Mouse (Mus musculus): ENCODE measurements around the gene Agr3. TPM values are rescaled to one million over a fixed set of nuclear protein-coding genes. Genes with fewer than 3 reads are reported as not detected.

Gene Agr3
- polyA plus RNA-seq, 1 experiment from 2014 or later, result not detected

- no peak for ATAC-seq
- 80% methylated on average over 3 of the region's 3 CpGs for WGBS
- H3K4me1 ChIP-seq (ENCODE audit: control insufficient read depth, insufficient read depth, low read length), result peaks cover 3% of the 10 kb centered on the region
Measured at GRCm38 (mm10) chr12:35975898-35976297, 50.5 kb downstream of the Agr3 start.

GRCm38 (mm10) chr12:35977633-35978246 lies 52.3 kb downstream of the Agr3 start:
- Histone ChIP-seq H3K36me3 (ENCODE audit: control insufficient read depth, insufficient read depth, low read length) (no peaks in the 10 kb centered on the region), H3K27me3 (ENCODE audit: control insufficient read depth, insufficient read depth, low read depth, low read length) (no peaks in the 10 kb centered on the region), H3K9ac (ENCODE audit: low read depth, low read length) (no peak overlapping the region), H3K4me2 (ENCODE audit: low read length) (no peak overlapping the region), H3K4me3 (ENCODE audit: low read depth, low read length) (no peak overlapping the region), H3K9me3 (replicated peaks; ENCODE audit: control insufficient read depth, low read length, poor library complexity, severe bottlenecking) (no peaks in the 10 kb centered on the region), H3K4me1 (ENCODE audit: control insufficient read depth, insufficient read depth, low read length) (peaks cover 11% of the 10 kb centered on the region), H3K27ac (ENCODE audit: low read length) (0 out of 2 replicates have a peak overlapping the region, but pooled peaks have one; percentile 26)
- ATAC-seq, result peak; percentile 67
- 19% methylated on average over 6 of the region's 6 CpGs for WGBS

More at GRCm38 (mm10) chr12:35975898-35976297, 50.5 kb downstream of the Agr3 start:
- H3K4me3 ChIP-seq (ENCODE audit: low read depth, low read length), result no peak overlapping the region
- no peak overlapping the region for H3K27ac ChIP-seq (ENCODE audit: low read length)
- H3K27me3 ChIP-seq (ENCODE audit: control insufficient read depth, insufficient read depth, low read depth, low read length), result no peaks in the 10 kb centered on the region
- no peak overlapping the region for H3K9ac ChIP-seq (ENCODE audit: low read depth, low read length)
- H3K4me2 ChIP-seq (ENCODE audit: low read length), result no peak overlapping the region
- H3K9me3 ChIP-seq (replicated peaks; ENCODE audit: control insufficient read depth, low read length, poor library complexity, severe bottlenecking), result no peaks in the 10 kb centered on the region
- no peaks in the 10 kb centered on the region for H3K36me3 ChIP-seq (ENCODE audit: control insufficient read depth, insufficient read depth, low read length)

GRCm38 (mm10) chr12:35979625-35980024 lies 54.2 kb downstream of the Agr3 start:
- Histone ChIP-seq H3K4me2 (ENCODE audit: low read length) (no peak overlapping the region), H3K4me1 (ENCODE audit: control insufficient read depth, insufficient read depth, low read length) (peaks cover 11% of the 10 kb centered on the region), H3K9me3 (replicated peaks; ENCODE audit: control insufficient read depth, low read length, poor library complexity, severe bottlenecking) (no peaks in the 10 kb centered on the region), H3K4me3 (ENCODE audit: low read depth, low read length) (no peak overlapping the region), H3K36me3 (ENCODE audit: control insufficient read depth, insufficient read depth, low read length) (no peaks in the 10 kb centered on the region), H3K27me3 (ENCODE audit: control insufficient read depth, insufficient read depth, low read depth, low read length) (no peaks in the 10 kb centered on the region), H3K27ac (ENCODE audit: low read length) (no peak overlapping the region), H3K9ac (ENCODE audit: low read depth, low read length) (no peak overlapping the region)
- ATAC-seq, result no peak
- WGBS, result 93% methylated on average over 5 of the region's 5 CpGs

- Histone ChIP-seq H3K4me2 (ENCODE audit: low read length) (peak overlapping the region; percentile 8; the same call in 1 of the 2 replicates), H3K9me3 (replicated peaks; ENCODE audit: control insufficient read depth, low read length, poor library complexity, severe bottlenecking) (no peaks in the 10 kb centered on the region), H3K27me3 (ENCODE audit: control insufficient read depth, insufficient read depth, low read depth, low read length) (no peaks in the 10 kb centered on the region), H3K9ac (ENCODE audit: low read depth, low read length) (no peak overlapping the region), H3K36me3 (ENCODE audit: control insufficient read depth, insufficient read depth, low read length) (no peaks in the 10 kb centered on the region), H3K27ac (ENCODE audit: low read length) (no peak overlapping the region), H3K4me1 (ENCODE audit: control insufficient read depth, insufficient read depth, low read length) (peaks cover 11% of the 10 kb centered on the region), H3K4me3 (ENCODE audit: low read depth, low read length) (no peak overlapping the region)
- ATAC-seq, result peak; percentile 92
- WGBS, result 28% methylated on average over 6 of the region's 6 CpGs
Measured at GRCm38 (mm10) chr12:35981732-35982360, 56.4 kb downstream of the Agr3 start.

- Histone ChIP-seq H3K27ac (ENCODE audit: low read length) (no peak overlapping the region), H3K4me1 (ENCODE audit: control insufficient read depth, insufficient read depth, low read length) (peaks cover 7% of the 10 kb centered on the region), H3K4me3 (ENCODE audit: low read depth, low read length) (no peak overlapping the region), H3K4me2 (ENCODE audit: low read length) (no peak overlapping the region), H3K27me3 (ENCODE audit: control insufficient read depth, insufficient read depth, low read depth, low read length) (no peaks in the 10 kb centered on the region), H3K9ac (ENCODE audit: low read depth, low read length) (no peak overlapping the region), H3K9me3 (replicated peaks; ENCODE audit: control insufficient read depth, low read length, poor library complexity, severe bottlenecking) (no peaks in the 10 kb centered on the region), H3K36me3 (ENCODE audit: control insufficient read depth, insufficient read depth, low read length) (no peaks in the 10 kb centered on the region)
- 95% methylated on average over 9 of the region's 9 CpGs for WGBS
- no peak for ATAC-seq
Measured at GRCm38 (mm10) chr12:35983472-35983871, 58.1 kb downstream of the Agr3 start.

- Histone ChIP-seq H3K4me1 (ENCODE audit: control insufficient read depth, insufficient read depth, low read length) (peaks cover 7% of the 10 kb centered on the region), H3K27me3 (ENCODE audit: control insufficient read depth, insufficient read depth, low read depth, low read length) (no peaks in the 10 kb centered on the region), H3K9ac (ENCODE audit: low read depth, low read length) (no peak overlapping the region), H3K27ac (ENCODE audit: low read length) (no peak overlapping the region), H3K4me3 (ENCODE audit: low read depth, low read length) (no peak overlapping the region), H3K4me2 (ENCODE audit: low read length) (no peak overlapping the region), H3K36me3 (ENCODE audit: control insufficient read depth, insufficient read depth, low read length) (no peaks in the 10 kb centered on the region), H3K9me3 (replicated peaks; ENCODE audit: control insufficient read depth, low read length, poor library complexity, severe bottlenecking) (no peaks in the 10 kb centered on the region)
- WGBS, result 87% methylated on average over 5 of the region's 5 CpGs
- no peak for ATAC-seq
Measured at GRCm38 (mm10) chr12:35984743-35985142, 59.3 kb downstream of the Agr3 start.

- H3K27ac ChIP-seq (ENCODE audit: low read length), result no peak within 1 kb of the TSS
- WGBS, result 53% methylated on average over 9 of the region's 9 CpGs
Measured at GRCm38 (mm10) chr12:35992711-35993110, 67.3 kb downstream of the Agr3 start, which contains the start of gene Agr2. Gene Agr2, plus strand, starts transcription at chr12:35992907.

GRCm38 (mm10) chr12:35993583-35993982 lies 68.2 kb downstream of the Agr3 start:
- no peaks in the 10 kb centered on the region for H3K36me3 ChIP-seq (ENCODE audit: control insufficient read depth, insufficient read depth, low read length)
- H3K27me3 ChIP-seq (ENCODE audit: control insufficient read depth, insufficient read depth, low read depth, low read length), result no peaks in the 10 kb centered on the region
- H3K9me3 ChIP-seq (replicated peaks; ENCODE audit: control insufficient read depth, low read length, poor library complexity, severe bottlenecking), result no peaks in the 10 kb centered on the region
- no peak overlapping the region for H3K4me3 ChIP-seq (ENCODE audit: low read depth, low read length)
- no peak overlapping the region for H3K4me2 ChIP-seq (ENCODE audit: low read length)
- H3K9ac ChIP-seq (ENCODE audit: low read depth, low read length), result no peak overlapping the region
- no peaks in the 10 kb centered on the region; the same call in 1 of the 2 replicates for H3K4me1 ChIP-seq (ENCODE audit: control insufficient read depth, insufficient read depth, low read length)
- WGBS, result 69% methylated on average over 3 of the region's 3 CpGs
- H3K27ac ChIP-seq (ENCODE audit: low read length), result no peak overlapping the region
- ATAC-seq, result no peak

More at GRCm38 (mm10) chr12:35992711-35993110, 67.3 kb downstream of the Agr3 start, which contains the start of gene Agr2:
- no peak within 1 kb of the TSS for H3K4me3 ChIP-seq (ENCODE audit: low read depth, low read length)
- ATAC-seq, result no peak
- H3K27me3 ChIP-seq (ENCODE audit: control insufficient read depth, insufficient read depth, low read depth, low read length), result no peaks in the 10 kb centered on the region
- no peaks in the 10 kb centered on the region for H3K9me3 ChIP-seq (replicated peaks; ENCODE audit: control insufficient read depth, low read length, poor library complexity, severe bottlenecking)
- no peak within 1 kb of the TSS for H3K9ac ChIP-seq (ENCODE audit: low read depth, low read length)
- no peaks in the 10 kb centered on the region for H3K36me3 ChIP-seq (ENCODE audit: control insufficient read depth, insufficient read depth, low read length)
- no peak within 1 kb of the TSS for H3K4me2 ChIP-seq (ENCODE audit: low read length)
- H3K4me1 ChIP-seq (ENCODE audit: control insufficient read depth, insufficient read depth, low read length), result no peaks in the 10 kb centered on the region; the same call in 1 of the 2 replicates

- no peak overlapping the region for H3K4me2 ChIP-seq (ENCODE audit: low read length)
- no peak overlapping the region for H3K27ac ChIP-seq (ENCODE audit: low read length)
- H3K9me3 ChIP-seq (replicated peaks; ENCODE audit: control insufficient read depth, low read length, poor library complexity, severe bottlenecking), result no peaks in the 10 kb centered on the region
- H3K9ac ChIP-seq (ENCODE audit: low read depth, low read length), result no peak overlapping the region
- no peaks in the 10 kb centered on the region; the same call in 1 of the 2 replicates for H3K4me1 ChIP-seq (ENCODE audit: control insufficient read depth, insufficient read depth, low read length)
- no peaks in the 10 kb centered on the region for H3K36me3 ChIP-seq (ENCODE audit: control insufficient read depth, insufficient read depth, low read length)
- no peak overlapping the region for H3K4me3 ChIP-seq (ENCODE audit: low read depth, low read length)
- H3K27me3 ChIP-seq (ENCODE audit: control insufficient read depth, insufficient read depth, low read depth, low read length), result no peaks in the 10 kb centered on the region
- peak; percentile 60; the same call in 1 of the 2 replicates for ATAC-seq
Measured at GRCm38 (mm10) chr12:35994098-35994497, 68.7 kb downstream of the Agr3 start.
